Mouse (Mus musculus) stomach, embryonic 14.5 days (tissue): ENCODE results near the gene Acsm3. TPM values are rescaled to one million over a fixed set of nuclear protein-coding genes. Genes with fewer than 3 reads are reported as not detected.

Experiments used
- ATAC-seq: fragments of 200-750 bp; cut with Nextera tagmentation; 2 replicates; pipeline ENCODE4 v1.8.0; 2017; ENCODE audit warnings: low read depth, moderate TSS enrichment; ENCODE audit not compliant: insufficient number of reproducible peaks, insufficient read depth, low FRiP score
- H3K27ac ChIP-seq: fragments of 300-500 bp; sonication (generic); 2 replicates; pipeline ENCODE4 v1.5.1; 2014; ENCODE audit warnings: mild to moderate bottlenecking, low read length, moderate library complexity, mixed read lengths
- H3K27me3 ChIP-seq: fragments of 300-500 bp; sonication (generic); 2 replicates; pipeline ENCODE4 v1.6.1; 2014; ENCODE audit warnings: low read length, control low read depth, mixed read lengths; ENCODE audit not compliant: control insufficient read depth, insufficient read depth
- H3K36me3 ChIP-seq: fragments of 300-500 bp; sonication (generic); 2 replicates; pipeline ENCODE4 v1.6.1; 2014; ENCODE audit warnings: mild to moderate bottlenecking, control low read depth, low read length, moderate library complexity, mixed read lengths; ENCODE audit not compliant: control insufficient read depth, insufficient read depth
- H3K4me1 ChIP-seq: fragments of 300-500 bp; sonication (generic); 2 replicates; pipeline ENCODE4 v1.6.1; 2014; ENCODE audit warnings: low read length, control low read depth, mixed read lengths; ENCODE audit not compliant: control insufficient read depth, insufficient read depth
- H3K4me2 ChIP-seq: fragments of 300-500 bp; sonication (generic); replicated peaks from 2 replicates; pipeline ENCODE4 v1.6.1; 2014; ENCODE audit warnings: low read depth, low read length, control low read depth
- H3K4me3 ChIP-seq: fragments of 300-500 bp; sonication (generic); 2 replicates; pipeline ENCODE4 v1.5.1; 2014; ENCODE audit warnings: low read depth, low read length, control low read depth
- H3K9ac ChIP-seq: fragments of 300-500 bp; sonication (generic); replicated peaks from 2 replicates; pipeline ENCODE4 v1.6.1; 2014; ENCODE audit warnings: low read depth, mild to moderate bottlenecking, control low read depth, low read length, moderate library complexity, mixed read lengths
- H3K9me3 ChIP-seq: fragments of 300-500 bp; sonication (generic); 2 replicates; pipeline ENCODE4 v1.6.1; 2016; ENCODE audit warnings: low read depth, low read length, control low read depth; ENCODE audit not compliant: control insufficient read depth
- WGBS: fragments of 180-500 bp; shearing (Covaris S2); extraction: QIAGEN DNeasy Blood & Tissue Kit; methylation state at CpG from one replicate; pipeline ENCODE4 v1.1.7; 2014; 5-methylcytosine and 5-hydroxymethylcytosine counted together
- polyA plus RNA-seq: library from polyadenylated mRNA; unstranded; fragments of >200 nt; fragmentation: Nextera tagmentation; extraction: Ambion mirVana; gene quantifications from 2 replicates; pipeline ENCODE4 v1.2.1, GENCODE M21; 2014

Acsm3 gene
- polyA plus RNA-seq, 1 experiment from 2014 or later, result 11.0 TPM

- no peak overlapping the region for H3K9ac ChIP-seq
Measured at GRCm38 (mm10) chr7:119807396-119807795, 46.7 kb downstream of the Acsm3 start.

GRCm38 (mm10) chr7:119808723-119809122 is 48.0 kb downstream of the Acsm3 start:
- Histone ChIP-seq H3K4me3 (no peak overlapping the region), H3K27ac (no peak overlapping the region), H3K9me3 (no peaks in the 10 kb centered on the region), H3K9ac (no peak overlapping the region), H3K27me3 (no peaks in the 10 kb centered on the region), H3K36me3 (peaks cover 11% of the 10 kb centered on the region; the same call in 1 of the 2 replicates), H3K4me2 (no peak overlapping the region), H3K4me1 (no peaks in the 10 kb centered on the region)
- WGBS, result 91% methylated on average over 3 of the region's 3 CpGs
- ATAC-seq, result no peak

More at GRCm38 (mm10) chr7:119807396-119807795, 46.7 kb downstream of the Acsm3 start:
- H3K27me3 ChIP-seq, result no peaks in the 10 kb centered on the region
- H3K36me3 ChIP-seq, result peaks cover 11% of the 10 kb centered on the region; the same call in 1 of the 2 replicates
- no peaks in the 10 kb centered on the region for H3K4me1 ChIP-seq
- H3K27ac ChIP-seq, result no peak overlapping the region
- no peak for ATAC-seq
- WGBS, result 87% methylated on average over 5 of the region's 5 CpGs
- no peaks in the 10 kb centered on the region for H3K9me3 ChIP-seq
- H3K4me3 ChIP-seq, result no peak overlapping the region
- H3K4me2 ChIP-seq, result no peak overlapping the region

GRCm38 (mm10) chr7:119835371-119835770 is 74.6 kb downstream of the Acsm3 start:
- H3K36me3 ChIP-seq, result no peaks in the 10 kb centered on the region; the same call in 1 of the 2 replicates
- no peaks in the 10 kb centered on the region for H3K27me3 ChIP-seq
- H3K9ac ChIP-seq, result no peak overlapping the region
- H3K27ac ChIP-seq, result no peak overlapping the region
- no peak for ATAC-seq
- no peaks in the 10 kb centered on the region for H3K4me1 ChIP-seq
- H3K4me3 ChIP-seq, result no peak overlapping the region
- 97% methylated on average over 1 of the region's 1 CpGs for WGBS
- H3K4me2 ChIP-seq, result no peak overlapping the region
- H3K9me3 ChIP-seq, result no peaks in the 10 kb centered on the region

GRCm38 (mm10) chr7:119835996-119836777 is 75.5 kb downstream of the Acsm3 start:
- no peaks in the 10 kb centered on the region for H3K4me1 ChIP-seq
- H3K9ac ChIP-seq, result no peak overlapping the region
- 90% methylated on average over 4 of the region's 4 CpGs for WGBS
- no peaks in the 10 kb centered on the region for H3K27me3 ChIP-seq
- peaks cover under 1% of the 10 kb centered on the region; the same call in 1 of the 2 replicates for H3K36me3 ChIP-seq
- no peak for ATAC-seq
- H3K27ac ChIP-seq, result no peak overlapping the region
- H3K4me2 ChIP-seq, result no peak overlapping the region
- H3K4me3 ChIP-seq, result no peak overlapping the region
- H3K9me3 ChIP-seq, result no peaks in the 10 kb centered on the region

Other genes starting within 250 kb of the Acsm3 start
- gene Acsm5, start 241.5 kb upstream of the Acsm3 start, polyA plus RNA-seq, result not detected in 2 replicates
- gene Pdilt, start 237.4 kb upstream of the Acsm3 start, polyA plus RNA-seq, result not detected in 2 replicates
- not detected in 2 replicates for gene Acsm2, start 206.6 kb upstream of the Acsm3 start, polyA plus RNA-seq
- gene Acsm1, start 153.9 kb upstream of the Acsm3 start, polyA plus RNA-seq, result not detected in 2 replicates
- not detected in 2 replicates for gene Acsm4, start 70.9 kb upstream of the Acsm3 start, polyA plus RNA-seq
- gene Thumpd1, start 40.1 kb upstream of the Acsm3 start, polyA plus RNA-seq, result 73.5 and 77.1 TPM in 2 replicates
- gene Rexo5, start 33.1 kb downstream of the Acsm3 start, polyA plus RNA-seq, result 22.9 and 25.0 TPM in 2 replicates
- 27.5 and 27.9 TPM in 2 replicates for gene Eri2, start 33.1 kb downstream of the Acsm3 start, polyA plus RNA-seq
- 8.6 and 10.7 TPM in 2 replicates for gene Lyrm1, start 134.9 kb downstream of the Acsm3 start, polyA plus RNA-seq
- gene Dcun1d3, start 135.4 kb downstream of the Acsm3 start, polyA plus RNA-seq, result 5.5 and 8.4 TPM in 2 replicates